Mouse (Mus musculus) hindbrain, embryonic 11.5 days (tissue): ENCODE data around the gene Slc25a10. TPM values are rescaled to one million over a fixed set of nuclear protein-coding genes. Genes with fewer than 3 reads are reported as not detected.

Experiments used
- ATAC-seq: fragments of 200-750 bp; cut with Nextera tagmentation; 2 replicates; pipeline ENCODE4 v1.8.0; 2017; ENCODE audit warnings: mild to moderate bottlenecking, moderate TSS enrichment, moderate library complexity; ENCODE audit not compliant: low FRiP score
- DNase-seq: peaks from one replicate; pipeline ENCODE4 v3.0.0-alpha.2; 2015; ENCODE audit warnings: low spot score
- H3K27ac ChIP-seq: fragments of 300-500 bp; sonication (generic); 2 replicates; pipeline ENCODE4 v1.5.1; 2014; ENCODE audit warnings: mild to moderate bottlenecking, low read depth, low read length
- H3K27me3 ChIP-seq: fragments of 300-500 bp; sonication (generic); 2 replicates; pipeline ENCODE4 v1.6.1; 2014; ENCODE audit warnings: mild to moderate bottlenecking, low read length, moderate library complexity, mixed read lengths; ENCODE audit not compliant: control insufficient read depth, insufficient read depth
- H3K36me3 ChIP-seq: fragments of 300-500 bp; sonication (generic); 2 replicates; pipeline ENCODE4 v1.6.1; 2014; ENCODE audit warnings: mild to moderate bottlenecking, low read length, moderate library complexity, mixed read lengths; ENCODE audit not compliant: control insufficient read depth, insufficient read depth
- H3K4me1 ChIP-seq: fragments of 300-500 bp; sonication (generic); replicated peaks from 2 replicates; pipeline ENCODE4 v1.6.1; 2014; ENCODE audit warnings: low read length, mixed read lengths; ENCODE audit not compliant: control insufficient read depth, insufficient read depth
- H3K4me2 ChIP-seq: fragments of 300-500 bp; sonication (generic); replicated peaks from 2 replicates; pipeline ENCODE4 v1.6.1; 2014; ENCODE audit warnings: mild to moderate bottlenecking, low read depth, low read length
- H3K4me3 ChIP-seq: fragments of 300-500 bp; sonication (generic); 2 replicates; pipeline ENCODE4 v1.5.1; 2014; ENCODE audit warnings: low read depth, low read length
- H3K9ac ChIP-seq: fragments of 300-500 bp; sonication (generic); 2 replicates; pipeline ENCODE4 v1.6.1; 2014; ENCODE audit warnings: low read depth, low read length
- H3K9me3 ChIP-seq: fragments of 300-500 bp; sonication (generic); 2 replicates; pipeline ENCODE4 v1.6.1; 2016; ENCODE audit warnings: low read length; ENCODE audit not compliant: control insufficient read depth
- WGBS: fragments of 180-500 bp; shearing (Covaris S2); extraction: QIAGEN DNeasy Blood & Tissue Kit; methylation state at CpG from one replicate; pipeline ENCODE4 v1.1.7; 2014; 5-methylcytosine and 5-hydroxymethylcytosine counted together
- polyA plus RNA-seq: library from polyadenylated mRNA; unstranded; fragments of >200 nt; fragmentation: Nextera tagmentation; extraction: Ambion mirVana; gene quantifications from 2 replicates; pipeline ENCODE4 v1.2.1, GENCODE M21; 2014

Slc25a10 gene
- polyA plus RNA-seq, 1 experiment from 2014 or later, result 35.4 TPM

DNA sequence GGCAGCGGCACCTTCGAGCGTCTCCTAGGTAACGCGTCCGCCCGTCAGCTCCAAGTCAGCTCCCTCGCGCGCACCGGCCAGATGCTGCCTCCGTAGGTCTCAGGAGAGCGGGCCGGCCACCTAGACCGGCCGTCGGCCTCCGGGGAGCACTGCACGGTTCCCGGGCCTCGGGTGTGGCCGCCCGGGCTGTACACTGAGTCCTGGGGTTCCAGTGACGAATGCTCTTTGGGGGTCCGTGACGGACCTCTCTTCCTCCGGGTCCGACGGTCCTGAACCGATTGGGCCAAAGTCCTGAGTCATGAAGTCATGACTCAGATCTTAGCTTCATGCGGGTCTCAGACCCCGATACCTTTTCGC lies 23.9 kb upstream of the Slc25a10 start:
- ATAC-seq, result peak; percentile 73; the same call in 1 of the 2 replicates
- peak overlapping the region; percentile 65; the same call in 1 of the 2 replicates for H3K27ac ChIP-seq
- 1% methylated on average over 33 of the region's 33 CpGs for WGBS

DNA sequence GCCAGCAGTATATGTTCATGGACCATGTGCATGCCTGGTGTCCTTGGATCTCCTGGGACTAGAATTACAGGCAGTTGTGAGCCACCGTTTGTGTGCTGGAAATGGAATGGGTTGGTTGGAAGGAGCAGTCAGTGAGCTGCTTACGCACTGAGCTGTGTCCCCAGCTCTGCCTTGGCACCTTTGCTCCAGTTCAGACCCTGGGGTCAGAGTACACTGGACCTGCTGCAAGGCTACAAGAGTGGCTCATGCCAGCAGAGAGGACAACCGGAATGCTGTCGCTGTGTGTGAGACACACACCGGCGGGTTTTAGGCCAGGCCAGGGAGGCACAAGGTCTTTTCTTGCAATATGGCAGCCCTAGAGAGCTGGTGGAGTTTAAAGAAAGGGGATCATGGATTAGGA lies 19.6 kb upstream of the Slc25a10 start:
- Histone ChIP-seq H3K9me3 (no peaks in the 10 kb centered on the region), H3K9ac (no peak overlapping the region), H3K4me2 (no peak overlapping the region), H3K4me1 (peaks cover 6% of the 10 kb centered on the region; the same call in 1 of the 2 replicates), H3K4me3 (no peak overlapping the region), H3K36me3 (peaks cover 22% of the 10 kb centered on the region), H3K27ac (no peak overlapping the region), H3K27me3 (no peaks in the 10 kb centered on the region)
- DNase-seq, result no peak
- 97% methylated on average over 6 of the region's 6 CpGs for WGBS
- ATAC-seq, result no peak

More for the DNA sequence above, 23.9 kb upstream of the Slc25a10 start:
- Histone ChIP-seq H3K4me1 (peaks cover 9% of the 10 kb centered on the region; the same call in 1 of the 2 replicates), H3K4me3 (peak overlapping the region; percentile 93), H3K9me3 (no peaks in the 10 kb centered on the region), H3K4me2 (peak overlapping the region; percentile 74), H3K36me3 (peaks cover 16% of the 10 kb centered on the region), H3K27me3 (no peaks in the 10 kb centered on the region), H3K9ac (peak overlapping the region; percentile 89)
- DNase-seq, result no peak

DNA sequence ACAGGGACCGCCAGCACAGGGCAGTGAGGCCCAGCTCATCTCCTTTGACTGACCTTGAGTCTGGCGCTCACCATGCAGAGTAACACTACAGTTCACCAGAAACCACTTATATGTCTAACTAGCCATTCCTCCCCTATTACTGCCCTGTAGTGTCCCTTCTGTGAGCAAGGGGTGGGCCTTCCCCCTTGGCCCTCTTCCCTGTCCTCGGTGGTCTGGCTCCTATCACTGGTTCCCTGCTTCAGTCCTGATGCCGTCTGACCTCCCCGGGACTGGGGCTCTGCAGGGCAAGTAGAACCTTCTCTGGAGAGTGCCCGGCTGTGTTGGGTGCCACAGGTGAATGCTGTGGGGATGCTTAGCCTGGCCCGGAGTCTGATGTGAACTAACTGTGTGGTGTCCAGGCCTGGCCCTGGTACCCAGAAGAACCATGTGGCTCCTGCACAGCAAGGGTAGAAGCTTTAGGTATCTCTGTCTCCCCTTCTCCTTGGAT lies 8.1 kb upstream of the Slc25a10 start:
- Histone ChIP-seq H3K27ac (no peak overlapping the region), H3K4me2 (peak overlapping the region; percentile 54), H3K4me1 (peaks cover 5% of the 10 kb centered on the region), H3K9ac (peak overlapping the region; percentile 91), H3K27me3 (no peaks in the 10 kb centered on the region), H3K4me3 (no peak overlapping the region), H3K36me3 (peaks cover 19% of the 10 kb centered on the region), H3K9me3 (no peaks in the 10 kb centered on the region)
- WGBS, result 91% methylated on average over 7 of the region's 7 CpGs
- DNase-seq (no peak), ATAC-seq (no peak)

DNA sequence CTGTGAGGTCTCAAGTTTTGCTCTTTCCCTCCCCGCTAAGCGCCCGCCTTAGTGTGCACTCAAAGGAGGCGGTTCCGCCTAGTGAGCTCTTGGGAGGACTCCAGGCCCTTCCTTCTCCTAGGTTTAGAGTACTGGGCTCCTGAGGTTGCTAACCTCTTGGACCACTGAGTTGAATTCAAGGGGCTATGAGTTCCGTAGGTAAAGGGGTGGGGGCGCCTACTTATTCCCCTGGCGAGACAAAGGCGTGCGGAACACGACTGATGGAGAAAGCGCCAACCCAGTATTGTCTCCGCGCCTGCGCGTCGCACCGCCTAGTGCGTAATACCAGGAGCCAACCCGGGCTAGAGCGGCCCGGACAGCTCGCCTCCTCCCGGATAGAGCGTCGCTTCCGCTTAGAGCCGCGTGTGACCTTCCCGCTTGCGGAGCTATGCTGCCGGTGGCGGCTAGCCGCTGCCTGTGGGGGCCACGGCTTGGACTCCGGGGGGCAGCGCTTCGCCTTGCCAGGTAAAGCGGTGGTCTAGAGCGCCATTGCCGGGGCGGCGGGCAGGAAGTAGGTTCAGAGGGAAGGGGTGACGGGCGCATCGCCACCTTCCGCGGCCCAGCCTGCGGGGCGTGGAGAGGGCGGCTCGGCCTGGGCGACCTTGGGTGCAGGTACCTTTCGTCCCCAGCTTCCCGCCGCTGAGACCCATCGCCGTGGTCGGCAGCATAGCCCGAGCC lies 7.2 kb upstream of the Slc25a10 start, which contains the start of gene Mrpl12:
Gene Mrpl12 (plus strand): TSS at position 349 of the 717 bp plus-strand sequence.
- under 1% methylated on average over 57 of the region's 60 CpGs for WGBS
- H3K9ac ChIP-seq, result peak within 1 kb of the TSS; percentile 91
- H3K4me1 ChIP-seq, result peaks cover 5% of the 10 kb centered on the region
- peak; percentile 96 for DNase-seq
- no peaks in the 10 kb centered on the region for H3K27me3 ChIP-seq
- peak within 1 kb of the TSS; percentile 82 for H3K27ac ChIP-seq
- peak within 1 kb of the TSS; percentile 54 for H3K4me2 ChIP-seq
- no peaks in the 10 kb centered on the region for H3K9me3 ChIP-seq
- H3K36me3 ChIP-seq, result peaks cover 10% of the 10 kb centered on the region; the same call in 1 of the 2 replicates
- peak; percentile 92 for ATAC-seq
- H3K4me3 ChIP-seq, result peak within 1 kb of the TSS; percentile 99

DNA sequence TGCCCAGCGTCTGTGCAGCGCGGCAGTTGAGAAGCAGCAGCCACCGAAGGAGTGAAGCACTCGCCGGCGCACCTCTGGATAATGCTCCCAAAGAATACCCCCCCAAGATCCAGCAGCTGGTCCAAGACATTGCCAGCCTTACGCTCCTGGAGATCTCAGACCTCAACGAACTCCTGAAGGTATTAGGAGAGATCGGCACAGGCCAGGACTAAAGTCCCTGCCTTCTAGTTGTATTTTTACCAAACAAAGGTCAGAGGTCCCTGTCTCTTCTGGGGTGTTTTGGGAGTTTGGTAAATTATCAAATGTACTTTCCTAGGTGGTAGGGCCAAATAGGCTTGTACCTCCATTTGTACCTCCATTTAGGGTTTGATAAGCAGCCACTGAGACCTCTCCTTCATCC lies 6.4 kb upstream of the Slc25a10 start:
- peaks cover 6% of the 10 kb centered on the region; the same call in 1 of the 2 replicates for H3K36me3 ChIP-seq
- H3K27me3 ChIP-seq, result no peaks in the 10 kb centered on the region
- DNase-seq, result no peak
- no peak overlapping the region for H3K27ac ChIP-seq
- 11% methylated on average over 10 of the region's 10 CpGs for WGBS
- peaks cover 5% of the 10 kb centered on the region for H3K4me1 ChIP-seq
- no peaks in the 10 kb centered on the region for H3K9me3 ChIP-seq
- peak overlapping the region; percentile 54 for H3K4me2 ChIP-seq
- peak overlapping the region; percentile 99 for H3K4me3 ChIP-seq
- no peak for ATAC-seq
- peak overlapping the region; percentile 91 for H3K9ac ChIP-seq

DNA sequence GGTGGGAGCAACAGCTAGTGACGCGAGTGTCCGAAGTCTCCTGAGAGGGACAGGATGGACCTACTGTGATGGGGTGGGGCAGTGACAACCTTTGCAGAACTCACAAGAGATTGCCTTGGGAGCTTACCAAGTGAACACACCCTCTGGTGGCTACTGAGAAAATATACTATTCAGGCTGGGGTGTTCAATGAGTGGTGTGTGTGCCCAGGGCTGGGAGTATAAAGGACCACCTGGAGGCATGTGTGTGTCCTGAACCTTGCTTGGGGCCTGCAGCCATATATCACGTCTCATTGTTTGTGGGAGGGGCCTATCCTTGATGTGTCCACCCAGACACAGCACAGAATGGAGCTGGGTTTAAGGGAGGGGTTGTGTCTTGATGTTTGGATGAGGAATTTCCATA lies 3.1 kb upstream of the Slc25a10 start:
- WGBS, result 77% methylated on average over 4 of the region's 4 CpGs
- no peaks in the 10 kb centered on the region for H3K36me3 ChIP-seq
- no peak overlapping the region for H3K27ac ChIP-seq
- peaks cover 14% of the 10 kb centered on the region for H3K4me1 ChIP-seq
- ATAC-seq (no peak), DNase-seq (no peak)
- no peak overlapping the region for H3K4me3 ChIP-seq
- H3K4me2 ChIP-seq, result no peak overlapping the region
- H3K27me3 ChIP-seq, result no peaks in the 10 kb centered on the region
- no peak overlapping the region for H3K9ac ChIP-seq
- no peaks in the 10 kb centered on the region for H3K9me3 ChIP-seq

DNA sequence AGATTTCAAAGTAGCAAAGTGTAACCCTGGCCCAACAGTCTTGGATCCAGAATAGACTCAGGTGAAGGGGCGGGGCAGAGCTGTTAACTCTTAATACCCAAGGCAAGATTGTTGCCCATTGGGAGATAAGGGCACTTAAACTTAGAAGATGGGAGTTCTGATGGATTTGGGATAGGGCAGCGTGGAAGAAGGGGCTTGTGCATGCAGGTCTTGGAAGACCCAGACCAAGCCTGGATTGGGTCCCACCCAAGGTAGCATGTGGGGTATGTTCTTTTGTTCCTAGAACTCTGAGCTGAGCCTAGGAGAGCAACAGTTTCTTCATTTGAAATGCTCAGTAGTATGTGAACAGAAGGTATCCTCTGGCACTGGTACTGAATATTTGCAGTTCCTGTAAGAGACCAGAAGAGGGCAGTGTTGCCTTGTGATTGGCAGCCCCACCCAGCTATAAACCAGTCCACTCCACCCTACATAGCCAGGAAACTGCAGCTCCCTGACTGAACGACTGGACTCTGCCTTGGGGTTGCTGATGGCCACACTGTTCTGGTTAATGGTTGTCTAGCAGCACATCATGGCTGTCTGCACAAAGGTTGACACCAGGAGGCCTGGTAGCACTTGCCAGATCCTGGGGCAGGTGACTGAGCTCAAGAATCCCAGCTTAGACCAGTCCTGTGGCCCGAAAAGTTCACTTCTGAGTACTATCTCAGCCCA lies 2.4 kb upstream of the Slc25a10 start:
- no peaks in the 10 kb centered on the region for H3K27me3 ChIP-seq
- no peaks in the 10 kb centered on the region for H3K9me3 ChIP-seq
- peaks cover 14% of the 10 kb centered on the region for H3K4me1 ChIP-seq
- ATAC-seq (peak; percentile 25), DNase-seq (peak; percentile 85)
- H3K4me3 ChIP-seq, result no peak overlapping the region
- 70% methylated on average over 4 of the region's 4 CpGs for WGBS
- H3K36me3 ChIP-seq, result no peaks in the 10 kb centered on the region; the same call in 1 of the 2 replicates
- H3K9ac ChIP-seq, result no peak overlapping the region
- no peak overlapping the region for H3K4me2 ChIP-seq
- H3K27ac ChIP-seq, result no peak overlapping the region

DNA sequence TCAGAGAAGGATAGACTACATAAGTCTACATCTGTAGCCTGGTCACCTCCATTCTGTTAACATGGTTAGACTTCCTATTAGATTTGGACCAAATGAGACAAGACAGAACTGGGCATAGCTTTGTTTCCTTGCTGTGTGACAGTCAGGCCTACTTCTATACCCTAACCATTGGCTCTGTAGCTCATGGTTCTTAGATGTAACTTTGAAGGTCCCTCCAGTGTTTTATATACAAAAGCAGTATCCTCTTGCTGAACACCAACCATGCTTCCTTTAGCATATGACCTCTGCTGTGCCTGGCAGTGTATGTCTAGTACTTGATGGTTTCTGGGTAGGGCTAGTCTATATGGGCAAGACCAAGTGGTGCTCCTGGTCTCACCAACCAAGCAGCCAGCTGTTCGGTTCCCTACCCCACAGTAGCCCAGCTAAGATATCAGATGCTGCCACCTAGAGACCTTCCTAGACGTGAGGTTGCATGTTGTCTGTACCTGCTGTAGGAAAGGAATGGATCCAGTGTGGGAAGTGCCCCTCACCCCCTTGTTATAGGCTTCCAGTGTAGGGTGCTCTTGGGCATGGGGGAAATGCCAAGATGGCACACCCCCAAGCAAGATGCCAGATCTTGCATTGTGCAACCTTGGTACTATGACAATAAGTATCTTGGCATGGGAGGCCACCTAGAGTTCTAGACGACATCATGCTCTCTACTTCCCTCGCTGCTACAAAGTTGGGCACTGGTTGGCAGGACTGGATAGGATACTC lies 1.2 kb upstream of the Slc25a10 start:
- ATAC-seq (no peak), DNase-seq (no peak)
- Histone ChIP-seq H3K4me3 (no peak overlapping the region), H3K4me2 (peak overlapping the region; percentile 96; the same call in 1 of the 2 replicates), H3K9me3 (no peaks in the 10 kb centered on the region), H3K9ac (peak overlapping the region; percentile 32; the same call in 1 of the 2 replicates), H3K4me1 (peaks cover 12% of the 10 kb centered on the region), H3K36me3 (no peaks in the 10 kb centered on the region; the same call in 1 of the 2 replicates), H3K27me3 (no peaks in the 10 kb centered on the region), H3K27ac (peak overlapping the region; percentile 60; the same call in 1 of the 2 replicates)
- 32% methylated on average over 4 of the region's 4 CpGs for WGBS
